Mouse (Mus musculus) midbrain, postnatal 0 days (tissue): ENCODE results near the gene Mzf1. TPM values are rescaled to one million over a fixed set of nuclear protein-coding genes. Genes with fewer than 3 reads are reported as not detected.
A peak's percentile ranks its signal among the peaks of the same experiment; 100 is the strongest.

ENCODE experiments used
- ATAC-seq: fragments of 200-750 bp; cut with Nextera tagmentation; 2 replicates; pipeline ENCODE4 v1.8.0; 2017; ENCODE audit warnings: moderate number of reproducible peaks, mild to moderate bottlenecking, moderate TSS enrichment, moderate library complexity; ENCODE audit not compliant: low FRiP score
- DNase-seq: peaks from one replicate; pipeline ENCODE4 v3.0.0-alpha.2; 2015; ENCODE audit warnings: low spot score
- H3K27ac ChIP-seq: fragments of 300-500 bp; sonication (generic); 2 replicates; pipeline ENCODE4 v1.5.1; 2014; ENCODE audit warnings: low read depth, mild to moderate bottlenecking, low read length, mixed read lengths
- H3K27me3 ChIP-seq: fragments of 300-500 bp; sonication (generic); 2 replicates; pipeline ENCODE4 v1.6.1; 2014; ENCODE audit warnings: low read length, control low read depth, mixed read lengths; ENCODE audit not compliant: insufficient read depth
- H3K36me3 ChIP-seq: fragments of 300-500 bp; sonication (generic); 2 replicates; pipeline ENCODE4 v1.6.1; 2014; ENCODE audit warnings: low read length, control low read depth, mixed read lengths; ENCODE audit not compliant: insufficient read depth
- H3K4me1 ChIP-seq: fragments of 300-500 bp; sonication (generic); 2 replicates; pipeline ENCODE4 v1.6.1; 2014; ENCODE audit warnings: mild to moderate bottlenecking, control low read depth, antibody characterized with exemption, low read length, mixed read lengths; ENCODE audit not compliant: insufficient read depth
- H3K4me2 ChIP-seq: fragments of 300-500 bp; sonication (generic); 2 replicates; pipeline ENCODE4 v1.6.1; 2014; ENCODE audit warnings: low read depth, mild to moderate bottlenecking, low read length, mixed read lengths; ENCODE audit not compliant: poor library complexity, severe bottlenecking
- H3K4me3 ChIP-seq: fragments of 300-500 bp; sonication (generic); 2 replicates; pipeline ENCODE4 v1.5.1; 2014; ENCODE audit warnings: low read depth, mild to moderate bottlenecking, low read length, moderate library complexity
- H3K9ac ChIP-seq: fragments of 300-500 bp; sonication (generic); replicated peaks from 2 replicates; pipeline ENCODE4 v1.6.1; 2014; ENCODE audit warnings: mild to moderate bottlenecking, low read length, moderate library complexity, mixed read lengths; ENCODE audit not compliant: poor library complexity, severe bottlenecking
- H3K9me3 ChIP-seq: fragments of 300-500 bp; sonication (generic); 2 replicates; pipeline ENCODE4 v1.6.1; 2016; ENCODE audit warnings: low read length, control low read depth
- CTCF ChIP-seq: IDR thresholded peaks from 2 replicates; pipeline ENCODE4 v1.5.1; 2016; ENCODE audit warnings: antibody characterized with exemption, mild to moderate bottlenecking
- WGBS: fragments of 180-500 bp; shearing (Covaris S2); extraction: QIAGEN DNeasy Blood & Tissue Kit; methylation state at CpG from one replicate; pipeline ENCODE4 v1.1.7; 2014; 5-methylcytosine and 5-hydroxymethylcytosine counted together
- polyA plus RNA-seq: library from polyadenylated mRNA; unstranded; fragments of >200 nt; fragmentation: Nextera tagmentation; extraction: Ambion mirVana; gene quantifications from 2 replicates; pipeline ENCODE4 v1.2.1, GENCODE M21; 2015
- total RNA-seq: library from RNA; depleted of rRNA; stranded (reverse); fragments of >200 nt; gene quantifications from 2 replicates; pipeline ENCODE4 v1.2.3, GENCODE M21; 2014

Mzf1 gene
- total and polyA plus RNA-seq, 2 experiments from 2014 or later: 12.2 to 14.4 TPM

GRCm38 (mm10) chr7:13010005-13010908, 44.3 kb downstream of the Mzf1 start, which contains the start of gene Zbtb45:
Gene Zbtb45, minus strand, starts transcription at chr7:13010034.
- DNase-seq: no peak
- WGBS: 12% methylated on average over 25 of the region's 26 CpGs

DNA sequence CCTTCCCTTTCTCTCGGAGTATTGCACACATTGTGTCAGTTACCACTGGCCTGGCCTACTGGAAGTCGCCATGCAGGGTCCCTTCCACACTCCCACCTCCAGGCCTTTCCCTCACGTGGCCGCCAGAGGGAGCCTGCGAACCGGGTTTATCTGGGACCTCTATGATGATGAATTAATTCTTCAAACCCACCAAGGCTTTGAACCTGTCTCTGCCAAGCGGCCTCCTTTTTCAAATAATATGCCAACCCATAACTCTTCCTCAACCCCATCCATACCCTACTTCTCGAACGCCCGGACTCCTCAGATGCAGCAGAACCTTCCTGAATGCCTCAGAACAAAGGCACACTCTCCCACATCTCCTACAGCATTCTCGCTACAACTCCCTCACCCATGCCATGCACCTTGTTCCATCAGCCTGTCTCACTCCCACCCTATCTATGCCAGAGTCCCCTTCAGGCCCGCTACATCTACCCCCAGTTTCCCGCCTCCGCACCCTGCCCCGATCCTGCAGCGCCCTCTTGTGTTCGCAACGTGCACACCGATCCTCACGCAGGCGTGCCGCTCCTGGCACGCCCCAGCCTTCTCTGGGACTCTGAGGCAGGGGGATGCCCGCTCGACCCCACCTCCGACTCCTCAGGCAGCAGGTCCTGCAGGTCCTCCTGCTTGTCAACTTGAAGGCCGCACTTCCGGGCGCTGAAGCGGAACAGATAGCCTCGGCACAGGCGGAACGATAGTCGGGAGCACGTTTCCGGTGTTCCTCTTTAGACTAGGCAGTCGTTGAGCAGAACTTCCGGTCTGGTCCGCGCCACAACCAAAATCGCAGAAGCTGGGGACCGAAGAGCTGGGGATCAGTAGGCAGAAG, 45.2 kb downstream of the Mzf1 start:
- Histone ChIP-seq H3K4me2 (peak overlapping the region; percentile 66), H3K9me3 (no peaks in the 10 kb centered on the region), H3K36me3 (peaks cover 27% of the 10 kb centered on the region), H3K27me3 (0 out of 2 replicates have a peak, but pooled peaks cover 4% of the 10 kb centered on the region), H3K4me1 (0 out of 2 replicates have a peak, but pooled peaks cover 4% of the 10 kb centered on the region), H3K9ac (peak overlapping the region; percentile 89), H3K4me3 (peak overlapping the region; percentile 71), H3K27ac (peak overlapping the region; percentile 91)
- TF ChIP-seq CTCF: peak; percentile 84
- DNase-seq (peak; percentile 98), ATAC-seq (peak; percentile 89)
- 1% methylated on average over 42 of the region's 42 CpGs for WGBS

More at GRCm38 (mm10) chr7:13010005-13010908, 44.3 kb downstream of the Mzf1 start, which contains the start of gene Zbtb45:
- H3K36me3 ChIP-seq: peaks cover 24% of the 10 kb centered on the region
- H3K27me3 ChIP-seq: 0 out of 2 replicates have a peak, but pooled peaks cover 4% of the 10 kb centered on the region
- H3K4me1 ChIP-seq: 0 out of 2 replicates have a peak, but pooled peaks cover 4% of the 10 kb centered on the region
- peak within 1 kb of the TSS; percentile 91 for H3K27ac ChIP-seq
- peak within 1 kb of the TSS; percentile 89 for H3K9ac ChIP-seq
- peak within 1 kb of the TSS; percentile 71 for H3K4me3 ChIP-seq
- no peak for ATAC-seq
- 0 out of 2 replicates have a peak, but pooled peaks have one; percentile 7 for TF ChIP-seq CTCF
- H3K4me2 ChIP-seq: peak within 1 kb of the TSS; percentile 66
- no peaks in the 10 kb centered on the region for H3K9me3 ChIP-seq

- 52% methylated on average over 55 of the region's 57 CpGs for WGBS
- Histone ChIP-seq H3K4me3 (peak overlapping the region; percentile 6; the same call in 1 of the 2 replicates), H3K27me3 (no peaks in the 10 kb centered on the region), H3K9ac (0 out of 2 replicates have a peak overlapping the region, but pooled peaks have one; percentile 13), H3K4me2 (no peak overlapping the region), H3K36me3 (peaks cover 27% of the 10 kb centered on the region), H3K27ac (no peak overlapping the region), H3K9me3 (no peaks in the 10 kb centered on the region), H3K4me1 (0 out of 2 replicates have a peak, but pooled peaks cover 4% of the 10 kb centered on the region)
- DNase-seq (no peak), ATAC-seq (no peak)
- TF ChIP-seq CTCF: no peak
These were observed 47.0 kb downstream of the Mzf1 start for GRCm38 (mm10) chr7:13007341-13008092.

GRCm38 (mm10) chr7:13006531-13006930, 48.0 kb downstream of the Mzf1 start:
- TF ChIP-seq CTCF: no peak
- Histone ChIP-seq H3K4me2 (no peak overlapping the region), H3K36me3 (peaks cover 27% of the 10 kb centered on the region), H3K4me3 (no peak overlapping the region), H3K9me3 (no peaks in the 10 kb centered on the region), H3K4me1 (0 out of 2 replicates have a peak, but pooled peaks cover 4% of the 10 kb centered on the region), H3K9ac (no peak overlapping the region), H3K27me3 (no peaks in the 10 kb centered on the region), H3K27ac (no peak overlapping the region)
- 87% methylated on average over 10 of the region's 10 CpGs for WGBS
- ATAC-seq (no peak), DNase-seq (no peak)

DNA sequence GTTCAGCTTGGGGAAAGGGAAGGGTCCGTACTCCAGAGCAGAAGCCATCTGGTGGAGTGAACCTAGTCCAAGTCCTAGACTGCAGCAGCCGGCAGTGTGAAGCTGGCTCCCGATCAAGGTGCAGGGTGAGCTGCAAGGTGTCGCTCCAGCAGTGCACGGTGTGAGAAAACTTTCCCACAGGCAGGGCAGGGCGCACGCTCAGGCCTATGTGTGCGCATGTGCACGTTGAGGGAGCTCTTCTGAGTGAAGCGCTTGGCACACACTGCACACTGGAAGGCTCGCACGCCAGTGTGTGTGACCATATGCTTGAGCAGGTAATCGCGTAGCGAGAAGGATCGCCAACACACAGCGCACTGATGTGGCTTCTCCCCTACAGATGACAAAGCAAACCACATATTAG, 48.6 kb downstream of the Mzf1 start:
- 0 out of 2 replicates have a peak, but pooled peaks cover 4% of the 10 kb centered on the region for H3K4me1 ChIP-seq
- H3K36me3 ChIP-seq: peaks cover 27% of the 10 kb centered on the region
- 89% methylated on average over 17 of the region's 17 CpGs for WGBS
- H3K9ac ChIP-seq: no peak overlapping the region
- no peak overlapping the region for H3K4me3 ChIP-seq
- DNase-seq (no peak), ATAC-seq (no peak)
- no peak overlapping the region for H3K4me2 ChIP-seq
- H3K27ac ChIP-seq: no peak overlapping the region
- no peaks in the 10 kb centered on the region for H3K27me3 ChIP-seq
- H3K9me3 ChIP-seq: no peaks in the 10 kb centered on the region
- no peak for TF ChIP-seq CTCF
